Mouse (Mus musculus) lung, postnatal 10 days (tissue): Measurements from ENCODE around the gene Rptor.

Experiments used
- DNase-seq: peaks from one replicate; pipeline ENCODE4 v3.0.0; 2021

Gene Rptor

GRCm38 (mm10) chr11:119745333-119745732, 142.6 kb downstream of the Rptor start:
- DNase-seq, result no peak

- DNase-seq, result no peak
Observed at GRCm38 (mm10) chr11:119754459-119754858, 151.8 kb downstream of the Rptor start.

DNA sequence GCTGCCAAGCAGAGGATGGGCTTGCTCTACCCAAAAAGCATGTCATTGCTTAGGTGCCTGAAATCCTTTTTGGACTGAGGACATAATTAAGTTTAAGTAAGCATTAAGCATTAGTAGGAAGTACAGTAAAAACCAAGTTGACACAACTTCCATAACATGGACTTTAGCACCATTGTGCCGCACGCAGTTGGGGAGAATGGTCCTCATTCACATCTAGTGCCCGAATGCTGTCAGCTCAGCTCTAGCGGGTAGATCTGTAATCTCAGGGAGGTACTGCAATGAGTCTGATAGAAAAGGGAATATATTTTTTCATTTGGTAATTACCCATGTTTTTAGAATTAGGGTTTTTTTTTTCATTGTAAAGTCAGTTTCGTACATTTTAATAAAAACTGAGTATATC, 155.5 kb downstream of the Rptor start:
- no peak for DNase-seq

- no peak for DNase-seq
Observed at GRCm38 (mm10) chr11:119758705-119759327, 156.1 kb downstream of the Rptor start.

GRCm38 (mm10) chr11:119762911-119763310, 160.2 kb downstream of the Rptor start:
- DNase-seq, result no peak

- no peak for DNase-seq
Observed at GRCm38 (mm10) chr11:119766023-119766422, 163.3 kb downstream of the Rptor start.

DNA sequence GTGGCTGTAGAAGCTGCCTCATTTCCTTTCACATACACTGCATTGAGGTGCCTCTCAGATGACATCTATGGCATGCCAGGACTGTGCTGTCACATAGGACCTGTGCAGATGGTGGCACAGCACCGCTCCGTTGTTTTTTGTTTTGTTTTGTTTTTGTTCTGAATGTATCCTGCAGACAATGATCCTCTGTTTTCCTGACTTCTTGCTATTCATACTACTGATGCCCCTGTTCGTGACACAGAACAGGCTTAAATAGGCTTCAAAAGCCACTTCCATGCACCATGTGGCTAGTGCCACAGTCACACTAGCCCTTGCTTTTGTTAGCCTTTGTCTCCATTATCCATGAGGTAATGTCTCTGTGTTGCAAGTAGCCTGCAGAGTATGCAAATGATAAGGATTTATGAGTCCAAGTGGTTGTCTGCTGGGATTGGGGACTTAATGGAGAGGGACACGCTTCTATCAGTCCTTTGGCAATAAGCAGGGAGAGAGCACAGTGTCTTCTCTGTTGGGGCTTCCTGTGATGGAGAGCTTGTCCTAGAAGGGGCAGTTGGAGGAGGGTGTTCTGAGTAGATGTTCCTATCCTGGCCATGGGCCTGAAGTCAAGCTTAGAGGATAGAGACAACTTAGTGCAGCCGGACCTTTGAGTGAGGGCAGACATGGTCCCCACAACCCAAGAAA, 164.2 kb downstream of the Rptor start:
- DNase-seq, result no peak

GRCm38 (mm10) chr11:119767525-119767924, 164.8 kb downstream of the Rptor start:
- DNase-seq, result no peak

- no peak for DNase-seq
Observed at GRCm38 (mm10) chr11:119768511-119768910, 165.8 kb downstream of the Rptor start.

GRCm38 (mm10) chr11:119769666-119770065, 167.0 kb downstream of the Rptor start:
- no peak for DNase-seq

GRCm38 (mm10) chr11:119770985-119771384, 168.3 kb downstream of the Rptor start:
- no peak for DNase-seq

GRCm38 (mm10) chr11:119772896-119773295, 170.2 kb downstream of the Rptor start:
- peak; percentile 63 for DNase-seq

- no peak for DNase-seq
Observed at GRCm38 (mm10) chr11:119775076-119775760, 172.5 kb downstream of the Rptor start.

GRCm38 (mm10) chr11:119777236-119777635, 174.5 kb downstream of the Rptor start:
- no peak for DNase-seq

GRCm38 (mm10) chr11:119777872-119778271, 175.2 kb downstream of the Rptor start:
- DNase-seq, result no peak

- DNase-seq, result no peak
Observed at GRCm38 (mm10) chr11:119780290-119780689, 177.6 kb downstream of the Rptor start.

- no peak for DNase-seq
Observed at GRCm38 (mm10) chr11:119781165-119781564, 178.5 kb downstream of the Rptor start.

DNA sequence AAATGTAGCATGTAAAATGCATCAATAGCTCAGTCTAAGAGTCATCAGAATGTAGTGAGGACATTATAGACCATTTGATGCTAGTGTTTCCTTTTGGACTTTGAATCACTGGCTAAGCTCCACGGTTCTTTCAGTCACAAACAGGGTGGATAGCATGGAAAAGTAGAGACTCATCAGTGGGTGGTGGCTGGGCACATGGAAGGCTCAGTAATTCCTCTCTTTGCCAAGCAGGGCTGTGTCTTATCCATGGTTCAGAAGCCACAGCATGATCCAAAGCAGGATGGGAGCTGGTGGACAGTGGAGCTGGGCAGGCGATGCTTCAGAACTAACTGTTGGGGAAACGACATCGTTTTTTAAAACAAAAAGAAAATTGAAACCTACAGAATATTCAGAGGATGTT, 179.0 kb downstream of the Rptor start:
- no peak for DNase-seq

- DNase-seq, result no peak
Observed at GRCm38 (mm10) chr11:119783653-119784052, 180.9 kb downstream of the Rptor start.

DNA sequence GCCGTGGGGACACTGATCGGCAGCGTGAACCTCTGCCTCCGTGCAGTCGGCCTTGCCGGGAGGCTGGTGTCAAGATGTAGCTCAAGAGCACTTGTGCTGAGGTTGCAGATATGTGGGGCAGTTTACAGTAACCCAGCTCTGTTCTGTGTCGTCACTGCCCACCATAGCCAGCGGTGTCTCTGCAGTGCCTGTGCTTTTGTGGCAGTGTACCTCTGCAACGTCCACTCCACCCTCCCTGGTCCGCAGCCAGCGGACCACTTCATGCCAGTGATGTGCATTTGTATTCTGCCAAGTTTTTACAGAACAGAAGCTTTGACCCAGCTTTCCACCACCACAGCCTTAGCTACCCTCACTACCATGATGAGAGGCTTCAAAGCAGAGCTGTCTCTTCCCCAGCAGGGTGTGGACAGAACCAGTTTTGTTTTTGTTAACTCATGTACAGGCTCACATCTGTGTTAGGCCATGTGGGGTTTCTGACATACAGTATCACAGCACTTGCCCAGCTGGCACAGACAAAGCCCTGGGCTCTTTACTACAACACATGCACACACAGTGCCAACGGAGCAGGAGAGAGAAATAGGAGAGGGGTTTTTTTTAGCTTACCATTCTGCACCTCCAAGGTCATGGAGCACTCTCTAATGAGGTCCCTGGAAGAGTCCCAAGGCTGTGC, 182.1 kb downstream of the Rptor start:
- no peak for DNase-seq

DNA sequence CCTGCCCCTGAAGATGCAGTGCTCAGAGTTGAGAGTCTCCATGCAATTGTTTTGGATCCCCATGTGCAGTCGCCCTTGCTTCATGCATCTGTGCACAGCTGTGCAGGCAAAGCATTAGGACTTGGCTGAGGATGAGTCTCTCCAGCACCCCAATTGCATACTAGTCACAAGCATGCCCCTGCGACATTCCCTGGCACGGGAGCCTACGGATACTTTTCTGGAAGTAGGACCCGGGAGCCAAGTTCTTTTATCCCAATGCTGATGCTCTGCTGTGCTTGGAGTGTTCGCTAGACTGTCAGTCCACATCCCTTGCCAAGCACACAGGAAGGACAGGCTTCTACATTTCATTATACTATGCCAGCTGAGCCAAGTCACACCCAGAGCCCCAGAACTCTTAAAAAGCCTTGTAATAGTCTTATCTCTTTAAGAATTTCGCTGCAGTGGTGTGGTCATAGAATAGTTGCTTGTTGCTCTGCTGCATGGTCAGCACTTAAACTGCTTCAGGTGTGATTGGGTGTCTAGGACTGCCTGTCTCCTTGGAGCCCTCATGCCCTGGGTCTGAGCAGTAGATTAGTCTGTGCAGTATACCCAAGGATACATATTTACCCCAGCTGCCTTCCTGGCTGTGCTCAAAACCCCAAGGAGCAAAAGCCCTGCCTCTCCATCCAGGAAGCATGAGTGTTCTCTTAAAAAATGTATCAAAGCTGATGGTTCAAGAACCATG, 183.1 kb downstream of the Rptor start:
- DNase-seq, result no peak

GRCm38 (mm10) chr11:119786385-119786880, 183.7 kb downstream of the Rptor start:
- no peak for DNase-seq

- DNase-seq, result no peak
Observed at GRCm38 (mm10) chr11:119788488-119788887, 185.8 kb downstream of the Rptor start.
